Mouse (Mus musculus): ENCODE results near the gene Zfpm1. TPM values are rescaled to one million over a fixed set of nuclear protein-coding genes. Genes with fewer than 3 reads are reported as not detected.

Zfpm1 gene
- total RNA-seq, 2 experiments from 2014 or later: 32.9 to 42.5 TPM

GRCm38 (mm10) chr8:122296173-122297001 lies 14.4 kb downstream of the Zfpm1 start:
- DNase-seq (ENCODE audit: low spot score in 2 of 2): no peak

GRCm38 (mm10) chr8:122299581-122300254 lies 17.8 kb downstream of the Zfpm1 start:
- DNase-seq (ENCODE audit: low spot score in 2 of 2): no peak

- no peak for DNase-seq (ENCODE audit: low spot score in 2 of 2)
Measured at GRCm38 (mm10) chr8:122301081-122301480, 19.1 kb downstream of the Zfpm1 start.

- no peak for DNase-seq (ENCODE audit: low spot score in 2 of 2)
Measured at GRCm38 (mm10) chr8:122301866-122302265, 19.9 kb downstream of the Zfpm1 start.

- no peak for DNase-seq (ENCODE audit: low spot score in 2 of 2)
Measured at GRCm38 (mm10) chr8:122303451-122303850, 21.5 kb downstream of the Zfpm1 start.

GRCm38 (mm10) chr8:122304058-122304457 lies 22.1 kb downstream of the Zfpm1 start:
- DNase-seq (ENCODE audit: low spot score in 2 of 2): no peak

- no peak for DNase-seq (ENCODE audit: low spot score in 2 of 2)
Measured at GRCm38 (mm10) chr8:122306660-122307399, 24.9 kb downstream of the Zfpm1 start.

- no peak for DNase-seq (ENCODE audit: low spot score in 2 of 2)
Measured at GRCm38 (mm10) chr8:122307836-122308235, 25.9 kb downstream of the Zfpm1 start.

- DNase-seq (ENCODE audit: low spot score in 2 of 2): no peak
Measured at GRCm38 (mm10) chr8:122309272-122309671, 27.3 kb downstream of the Zfpm1 start.

GRCm38 (mm10) chr8:122311115-122311514 lies 29.2 kb downstream of the Zfpm1 start:
- no peak for DNase-seq (ENCODE audit: low spot score in 2 of 2)

GRCm38 (mm10) chr8:122312553-122312952 lies 30.6 kb downstream of the Zfpm1 start:
- DNase-seq (ENCODE audit: low spot score in 2 of 2): no peak

- DNase-seq (ENCODE audit: low spot score in 2 of 2): no peak
Measured at GRCm38 (mm10) chr8:122313310-122313709, 31.4 kb downstream of the Zfpm1 start.

- no peak for DNase-seq (ENCODE audit: low spot score in 2 of 2)
Measured at GRCm38 (mm10) chr8:122314899-122315496, 33.1 kb downstream of the Zfpm1 start.

- DNase-seq (ENCODE audit: low spot score in 2 of 2): no peak
Measured at GRCm38 (mm10) chr8:122316402-122316801, 34.5 kb downstream of the Zfpm1 start.

GRCm38 (mm10) chr8:122317918-122318475 lies 36.1 kb downstream of the Zfpm1 start:
- DNase-seq (ENCODE audit: low spot score in 2 of 2): no peak

GRCm38 (mm10) chr8:122319045-122319707 lies 37.2 kb downstream of the Zfpm1 start:
- DNase-seq (ENCODE audit: low spot score in 2 of 2): no peak

- no peak for DNase-seq (ENCODE audit: low spot score in 2 of 2)
Measured at GRCm38 (mm10) chr8:122319708-122320075, 37.8 kb downstream of the Zfpm1 start.

- DNase-seq (ENCODE audit: low spot score in 2 of 2): no peak
Measured at GRCm38 (mm10) chr8:122320541-122320940, 38.6 kb downstream of the Zfpm1 start.

GRCm38 (mm10) chr8:122321455-122321921 lies 39.5 kb downstream of the Zfpm1 start:
- DNase-seq (ENCODE audit: low spot score in 2 of 2): no peak

- DNase-seq (ENCODE audit: low spot score in 2 of 2): no peak
Measured at GRCm38 (mm10) chr8:122322126-122322525, 40.2 kb downstream of the Zfpm1 start.
